Mouse (Mus musculus) E14TG2a.4 (cell line): Measurements from ENCODE around the gene Prex1.
A peak's percentile ranks its signal among the peaks of the same experiment; 100 is the strongest.

Source experiments
- H3K27me3 ChIP-seq: 2 replicates; pipeline ENCODE4 v1.6.1; 2014; ENCODE audit warnings: low read length, control low read depth; ENCODE audit not compliant: insufficient read depth
- H3K36me3 ChIP-seq: 2 replicates; pipeline ENCODE4 v1.6.1; 2014; ENCODE audit warnings: low read length, control low read depth; ENCODE audit not compliant: insufficient read depth
- H3K4me1 ChIP-seq: replicated peaks from 2 replicates; pipeline ENCODE4 v1.6.1; 2014; ENCODE audit warnings: low read depth, low read length, control low read depth
- H3K4me3 ChIP-seq: replicated peaks from 2 replicates; pipeline ENCODE4 v1.5.1; 2014; ENCODE audit warnings: mild to moderate bottlenecking, low read length
- H3K9me3 ChIP-seq: 2 replicates; pipeline ENCODE4 v1.6.1; 2014; ENCODE audit warnings: low read length, control low read depth
- CTCF ChIP-seq: conservative IDR thresholded peaks from 2 replicates; pipeline ENCODE4 v1.5.1; 2014; ENCODE audit warnings: low read length
- NANOG ChIP-seq: IDR thresholded peaks from 2 replicates; pipeline ENCODE4 v1.6.1; 2014; ENCODE audit warnings: borderline replicate concordance, low read length, mixed read lengths
- POU5F1 ChIP-seq: IDR thresholded peaks from 2 replicates; pipeline ENCODE4 v1.6.1; 2014; ENCODE audit warnings: low read length, borderline replicate concordance

The Prex1 gene

GRCm38 (mm10) chr2:166632571-166633361, 80.9 kb downstream of the Prex1 start:
- H3K36me3 ChIP-seq, result no peaks in the 10 kb centered on the region
- H3K27me3 ChIP-seq, result peaks cover 7% of the 10 kb centered on the region; the same call in 1 of the 2 replicates
- H3K4me3 ChIP-seq, result 0 out of 2 replicates have a peak overlapping the region, but pooled peaks have one; percentile 20
- H3K4me1 ChIP-seq, result peaks cover 30% of the 10 kb centered on the region
- no peaks in the 10 kb centered on the region for H3K9me3 ChIP-seq
- TF ChIP-seq NANOG (no peak), POU5F1 (no peak), CTCF (no peak)

GRCm38 (mm10) chr2:166631621-166632171, 81.9 kb downstream of the Prex1 start:
- no peak overlapping the region for H3K4me3 ChIP-seq
- no peaks in the 10 kb centered on the region for H3K9me3 ChIP-seq
- peaks cover 26% of the 10 kb centered on the region for H3K4me1 ChIP-seq
- no peaks in the 10 kb centered on the region for H3K36me3 ChIP-seq
- peaks cover 7% of the 10 kb centered on the region; the same call in 1 of the 2 replicates for H3K27me3 ChIP-seq
- TF ChIP-seq CTCF, result no peak
- TF ChIP-seq POU5F1, result no peak
- no peak for TF ChIP-seq NANOG

- Histone ChIP-seq H3K9me3 (no peaks in the 10 kb centered on the region), H3K4me3 (no peak overlapping the region), H3K36me3 (no peaks in the 10 kb centered on the region), H3K4me1 (peaks cover 26% of the 10 kb centered on the region), H3K27me3 (peaks cover 4% of the 10 kb centered on the region; the same call in 1 of the 2 replicates)
- TF ChIP-seq POU5F1 (no peak), CTCF (no peak), NANOG (no peak)
These were observed 82.4 kb downstream of the Prex1 start for GRCm38 (mm10) chr2:166631189-166631588.

- TF ChIP-seq NANOG (no peak), CTCF (no peak), POU5F1 (no peak)
- Histone ChIP-seq H3K27me3 (no peaks in the 10 kb centered on the region; the same call in 1 of the 2 replicates), H3K4me3 (no peak overlapping the region), H3K9me3 (no peaks in the 10 kb centered on the region), H3K4me1 (peaks cover 26% of the 10 kb centered on the region), H3K36me3 (no peaks in the 10 kb centered on the region)
These were observed 83.5 kb downstream of the Prex1 start for GRCm38 (mm10) chr2:166629941-166630674.

- no peaks in the 10 kb centered on the region for H3K9me3 ChIP-seq
- H3K4me3 ChIP-seq, result no peak overlapping the region
- TF ChIP-seq POU5F1, result no peak
- TF ChIP-seq NANOG, result no peak
- no peak for TF ChIP-seq CTCF
- H3K4me1 ChIP-seq, result peaks cover 22% of the 10 kb centered on the region
- H3K36me3 ChIP-seq, result no peaks in the 10 kb centered on the region
- no peaks in the 10 kb centered on the region; the same call in 1 of the 2 replicates for H3K27me3 ChIP-seq
These were observed 86.1 kb downstream of the Prex1 start for GRCm38 (mm10) chr2:166627578-166627977.

- H3K9me3 ChIP-seq, result no peaks in the 10 kb centered on the region
- TF ChIP-seq NANOG (no peak), CTCF (no peak), POU5F1 (no peak)
- peaks cover 19% of the 10 kb centered on the region for H3K4me1 ChIP-seq
- no peak overlapping the region for H3K4me3 ChIP-seq
- H3K27me3 ChIP-seq, result no peaks in the 10 kb centered on the region
- no peaks in the 10 kb centered on the region for H3K36me3 ChIP-seq
These were observed 88.4 kb downstream of the Prex1 start for GRCm38 (mm10) chr2:166625219-166625618.

- H3K4me3 ChIP-seq, result no peak overlapping the region
- no peaks in the 10 kb centered on the region for H3K36me3 ChIP-seq
- H3K27me3 ChIP-seq, result 0 out of 2 replicates have a peak, but pooled peaks cover 7% of the 10 kb centered on the region
- no peak for TF ChIP-seq NANOG
- TF ChIP-seq CTCF, result no peak
- no peak for TF ChIP-seq POU5F1
- H3K4me1 ChIP-seq, result peaks cover 22% of the 10 kb centered on the region
- peaks cover 4% of the 10 kb centered on the region for H3K9me3 ChIP-seq
These were observed 90.5 kb downstream of the Prex1 start for GRCm38 (mm10) chr2:166623081-166623567.

- no peak for TF ChIP-seq NANOG
- TF ChIP-seq POU5F1, result no peak
- no peak for TF ChIP-seq CTCF
- Histone ChIP-seq H3K27me3 (0 out of 2 replicates have a peak, but pooled peaks cover 7% of the 10 kb centered on the region), H3K4me1 (peaks cover 24% of the 10 kb centered on the region), H3K36me3 (no peaks in the 10 kb centered on the region), H3K4me3 (no peak overlapping the region), H3K9me3 (peaks cover 9% of the 10 kb centered on the region)
These were observed 91.0 kb downstream of the Prex1 start for GRCm38 (mm10) chr2:166622590-166622989.
